Mouse (Mus musculus): ENCODE results near the gene Tgm1.

DNA sequence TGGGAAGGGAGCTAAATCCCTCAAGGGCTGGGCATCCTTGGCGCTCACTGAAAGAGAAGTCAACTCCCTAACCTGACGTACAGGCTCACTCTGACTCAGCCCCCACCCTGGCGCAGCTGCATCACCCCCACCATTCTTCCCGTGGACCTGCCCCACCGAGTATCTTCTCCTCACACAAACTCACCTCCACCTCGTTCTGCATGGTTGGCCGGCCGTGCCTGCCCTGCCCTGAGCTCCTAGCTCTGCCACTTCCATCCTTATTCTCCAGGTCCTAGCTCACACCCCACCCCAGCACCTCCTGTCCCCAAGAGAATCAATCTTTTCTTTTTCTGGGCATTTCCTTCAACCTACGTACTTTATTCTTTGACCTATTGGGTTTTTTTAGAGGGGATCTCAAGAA lies 12.6 kb downstream of the Tgm1 start:
- TF ChIP-seq POLR2A (IDR thresholded peaks at IDR 0.05; ENCODE audit: borderline replicate concordance, low read depth, low read length) (no peak), CTCF (IDR thresholded peaks at IDR 0.05; ENCODE audit: low read depth, low read length) (no peak)

Measured in bone marrow macrophage, adult 2 months (primary cell).